Mouse (Mus musculus): ENCODE results near the gene Gm10337. TPM values are rescaled to one million over a fixed set of nuclear protein-coding genes. Genes with fewer than 3 reads are reported as not detected.
A peak's percentile ranks its signal among the peaks of the same experiment; 100 is the strongest.

Gm10337 gene
- polyA plus RNA-seq (2014; fragmentation: Nextera tagmentation; extraction: Ambion mirVana): 2.7 TPM in 1 of 2 replicates, not detected in the other

DNA sequence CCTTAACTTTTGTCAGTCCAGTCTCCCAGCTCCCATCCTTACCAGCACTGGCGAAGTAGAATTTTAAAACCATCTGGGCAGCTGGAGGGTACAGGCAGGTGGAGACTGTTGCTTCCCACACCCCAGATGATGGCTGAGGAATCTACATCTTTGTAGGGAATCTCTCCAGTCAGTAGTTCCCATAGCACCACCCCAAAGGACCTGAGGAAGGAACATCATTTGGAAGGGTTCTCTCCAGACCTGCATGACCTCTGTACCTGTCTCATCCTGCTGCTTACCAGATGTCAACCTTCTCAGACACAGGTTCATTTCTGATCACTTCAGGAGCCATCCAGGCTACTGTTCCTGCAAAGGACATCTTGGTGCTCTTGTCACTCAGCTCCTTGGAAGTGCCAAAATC, at the start of gene Gm10337:
Gm10337 (plus strand) TSS at position 276 of the 400 bp plus-strand sequence.
- H3K27me3 ChIP-seq (ENCODE audit: control insufficient read depth, insufficient read depth, low read length): no peaks in the 10 kb centered on the region
- no peak within 1 kb of the TSS for H3K4me2 ChIP-seq
- no peak for ATAC-seq (replicated peaks; ENCODE audit: insufficient number of reproducible peaks, low FRiP score, low TSS enrichment)
- no peak within 1 kb of the TSS for H3K9ac ChIP-seq (ENCODE audit: low read depth, low read length)
- WGBS (ENCODE audit: insufficient replicate concordance): 96% methylated on average over 1 of the region's 1 CpGs
- H3K4me1 ChIP-seq (ENCODE audit: control insufficient read depth, insufficient read depth, low read length): peaks cover 2% of the 10 kb centered on the region; the same call in 1 of the 2 replicates
- no peaks in the 10 kb centered on the region for H3K9me3 ChIP-seq (replicated peaks; ENCODE audit: control insufficient read depth, low read length)
- H3K4me3 ChIP-seq (ENCODE audit: low read depth, low read length): no peak within 1 kb of the TSS
- peaks cover 49% of the 10 kb centered on the region for H3K36me3 ChIP-seq (ENCODE audit: control insufficient read depth, insufficient read depth, low read length)
- no peak within 1 kb of the TSS for H3K27ac ChIP-seq (ENCODE audit: low read depth, low read length)

DNA sequence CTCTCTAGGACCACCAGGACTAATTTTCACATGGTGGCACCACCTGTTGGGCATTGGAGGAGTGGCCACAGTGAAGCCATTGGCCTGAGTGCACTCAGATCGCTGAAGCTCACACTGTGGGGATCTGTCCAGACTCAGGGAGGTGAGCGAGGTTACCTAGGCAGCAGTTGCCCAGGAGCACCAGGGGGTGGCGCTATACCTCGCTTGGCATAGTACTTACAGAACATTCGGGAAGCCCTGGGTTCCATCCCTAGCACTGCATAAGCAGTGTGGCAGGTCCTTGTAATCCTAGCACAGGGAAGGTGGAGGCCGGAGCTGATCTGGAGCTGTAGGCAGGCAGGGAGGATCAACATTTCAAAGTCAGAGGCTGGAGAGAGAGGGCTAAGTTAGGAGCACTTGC, 47.5 kb upstream of the Gm10337 start:
- H3K9me3 ChIP-seq (replicated peaks; ENCODE audit: control insufficient read depth, low read length): no peaks in the 10 kb centered on the region
- 34% methylated on average over 6 of the region's 6 CpGs for WGBS (ENCODE audit: insufficient replicate concordance)
- no peaks in the 10 kb centered on the region for H3K36me3 ChIP-seq (ENCODE audit: control insufficient read depth, insufficient read depth, low read length)
- no peaks in the 10 kb centered on the region for H3K27me3 ChIP-seq (ENCODE audit: control insufficient read depth, insufficient read depth, low read length)
- no peak overlapping the region for H3K9ac ChIP-seq (ENCODE audit: low read depth, low read length)
- no peak overlapping the region for H3K4me2 ChIP-seq
- no peak overlapping the region for H3K27ac ChIP-seq (ENCODE audit: low read depth, low read length)
- ATAC-seq (replicated peaks; ENCODE audit: insufficient number of reproducible peaks, low FRiP score, low TSS enrichment): no peak
- H3K4me1 ChIP-seq (ENCODE audit: control insufficient read depth, insufficient read depth, low read length): peaks cover 9% of the 10 kb centered on the region; the same call in 1 of the 2 replicates
- H3K4me3 ChIP-seq (ENCODE audit: low read depth, low read length): no peak overlapping the region

DNA sequence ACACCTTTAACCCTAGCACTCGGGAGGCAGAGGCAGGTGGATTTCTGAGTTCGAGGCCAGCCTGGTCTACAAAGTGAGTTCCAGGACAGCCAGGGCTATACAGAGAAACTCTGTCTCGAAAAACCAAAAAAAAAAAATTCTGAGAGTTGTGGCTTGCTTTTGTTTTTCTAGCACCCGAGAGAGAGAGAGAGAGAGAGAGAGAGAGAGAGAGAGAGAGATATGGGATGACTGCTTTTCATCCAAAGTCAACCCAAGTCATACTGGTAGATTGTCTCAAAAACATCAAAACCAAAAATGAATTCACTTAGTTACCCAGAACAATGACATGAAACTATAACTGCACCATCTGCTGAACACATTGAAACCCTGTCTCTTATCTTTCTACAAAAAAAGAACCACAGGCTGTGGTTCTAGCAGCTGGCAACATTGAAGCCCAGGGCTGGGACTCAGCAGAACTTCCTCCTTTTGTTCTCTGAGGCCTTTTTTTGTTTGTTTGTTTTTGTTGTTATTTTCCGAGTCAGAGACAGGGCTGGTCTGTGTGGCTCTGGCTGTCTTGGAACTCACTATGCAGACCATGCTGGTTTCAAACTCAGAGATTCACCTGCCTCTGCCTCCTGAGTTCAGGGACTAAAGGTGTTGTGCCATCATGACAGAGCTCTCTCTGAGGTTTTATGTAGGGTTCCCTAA, 45.3 kb upstream of the Gm10337 start:
- peak overlapping the region; percentile 75 for H3K4me2 ChIP-seq
- peaks cover 11% of the 10 kb centered on the region; the same call in 1 of the 2 replicates for H3K4me1 ChIP-seq (ENCODE audit: control insufficient read depth, insufficient read depth, low read length)
- ATAC-seq (replicated peaks; ENCODE audit: insufficient number of reproducible peaks, low FRiP score, low TSS enrichment): no peak
- H3K9me3 ChIP-seq (replicated peaks; ENCODE audit: control insufficient read depth, low read length): no peaks in the 10 kb centered on the region
- peak overlapping the region; percentile 74 for H3K27ac ChIP-seq (ENCODE audit: low read depth, low read length)
- no peaks in the 10 kb centered on the region for H3K27me3 ChIP-seq (ENCODE audit: control insufficient read depth, insufficient read depth, low read length)
- 61% methylated on average over 5 of the region's 5 CpGs for whole genome bisulfite sequencing (ENCODE audit: insufficient replicate concordance)
- H3K36me3 ChIP-seq (ENCODE audit: control insufficient read depth, insufficient read depth, low read length): 0 out of 2 replicates have a peak, but pooled peaks cover 2% of the 10 kb centered on the region
- H3K4me3 ChIP-seq (ENCODE audit: low read depth, low read length): peak overlapping the region; percentile 56
- no peak overlapping the region for H3K9ac ChIP-seq (ENCODE audit: low read depth, low read length)

GRCm38 (mm10) chr15:102458904-102459317, 44.6 kb upstream of the Gm10337 start, which contains the start of gene Prr13:
Gene Prr13 (plus strand): TSS chr15:102459028.
- H3K9me3 ChIP-seq (replicated peaks; ENCODE audit: control insufficient read depth, low read length): no peaks in the 10 kb centered on the region
- peak within 1 kb of the TSS; percentile 56 for H3K4me3 ChIP-seq (ENCODE audit: low read depth, low read length)
- peak within 1 kb of the TSS; percentile 75 for H3K4me2 ChIP-seq
- peak within 1 kb of the TSS; percentile 75 for H3K27ac ChIP-seq (ENCODE audit: low read depth, low read length)
- WGBS (ENCODE audit: insufficient replicate concordance): under 1% methylated on average over 19 of the region's 19 CpGs
- H3K36me3 ChIP-seq (ENCODE audit: control insufficient read depth, insufficient read depth, low read length): 0 out of 2 replicates have a peak, but pooled peaks cover 2% of the 10 kb centered on the region
- H3K27me3 ChIP-seq (ENCODE audit: control insufficient read depth, insufficient read depth, low read length): no peaks in the 10 kb centered on the region
- ATAC-seq (replicated peaks; ENCODE audit: insufficient number of reproducible peaks, low FRiP score, low TSS enrichment): peak; percentile 75
- H3K4me1 ChIP-seq (ENCODE audit: control insufficient read depth, insufficient read depth, low read length): peaks cover 11% of the 10 kb centered on the region; the same call in 1 of the 2 replicates
- peak within 1 kb of the TSS; percentile 65 for H3K9ac ChIP-seq (ENCODE audit: low read depth, low read length)

GRCm38 (mm10) chr15:102459381-102459780, 44.1 kb upstream of the Gm10337 start:
- Histone ChIP-seq H3K4me3 (ENCODE audit: low read depth, low read length) (peak overlapping the region; percentile 56), H3K9ac (ENCODE audit: low read depth, low read length) (peak overlapping the region; percentile 65), H3K9me3 (replicated peaks; ENCODE audit: control insufficient read depth, low read length) (no peaks in the 10 kb centered on the region), H3K27ac (ENCODE audit: low read depth, low read length) (peak overlapping the region; percentile 75), H3K4me2 (peak overlapping the region; percentile 75), H3K4me1 (ENCODE audit: control insufficient read depth, insufficient read depth, low read length) (peaks cover 11% of the 10 kb centered on the region; the same call in 1 of the 2 replicates), H3K36me3 (ENCODE audit: control insufficient read depth, insufficient read depth, low read length) (0 out of 2 replicates have a peak, but pooled peaks cover 2% of the 10 kb centered on the region), H3K27me3 (ENCODE audit: control insufficient read depth, insufficient read depth, low read length) (no peaks in the 10 kb centered on the region)
- WGBS (ENCODE audit: insufficient replicate concordance): 26% methylated on average over 6 of the region's 6 CpGs
- ATAC-seq (replicated peaks; ENCODE audit: insufficient number of reproducible peaks, low FRiP score, low TSS enrichment): no peak

DNA sequence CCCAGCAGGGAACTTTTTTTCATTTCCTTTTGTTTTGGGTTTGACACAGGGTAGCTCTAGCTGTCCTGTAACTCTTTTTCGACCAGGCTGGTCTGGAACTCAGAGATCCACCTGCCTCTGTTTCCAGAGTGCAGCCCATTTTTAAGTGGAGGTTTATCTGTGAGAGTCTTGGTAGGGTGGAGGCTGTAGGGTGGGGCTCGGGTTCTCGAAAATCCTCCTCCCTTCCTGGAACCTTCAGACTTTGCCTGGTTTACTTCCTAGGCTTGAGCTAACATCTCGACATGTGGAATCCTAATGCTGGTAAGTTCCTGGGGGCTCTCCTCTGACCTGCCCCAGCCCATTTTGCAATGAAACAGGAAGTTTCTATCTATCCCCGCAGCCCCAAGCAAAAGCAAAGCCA, 43.7 kb upstream of the Gm10337 start:
- Histone ChIP-seq H3K4me2 (peak overlapping the region; percentile 75), H3K4me1 (ENCODE audit: control insufficient read depth, insufficient read depth, low read length) (peaks cover 11% of the 10 kb centered on the region; the same call in 1 of the 2 replicates), H3K27ac (ENCODE audit: low read depth, low read length) (peak overlapping the region; percentile 75), H3K9me3 (replicated peaks; ENCODE audit: control insufficient read depth, low read length) (no peaks in the 10 kb centered on the region), H3K27me3 (ENCODE audit: control insufficient read depth, insufficient read depth, low read length) (no peaks in the 10 kb centered on the region), H3K9ac (ENCODE audit: low read depth, low read length) (peak overlapping the region; percentile 58; the same call in 1 of the 2 replicates), H3K36me3 (ENCODE audit: control insufficient read depth, insufficient read depth, low read length) (0 out of 2 replicates have a peak, but pooled peaks cover 2% of the 10 kb centered on the region), H3K4me3 (ENCODE audit: low read depth, low read length) (peak overlapping the region; percentile 56)
- peak; percentile 39 for ATAC-seq (replicated peaks; ENCODE audit: insufficient number of reproducible peaks, low FRiP score, low TSS enrichment)
- 49% methylated on average over 5 of the region's 5 CpGs for WGBS (ENCODE audit: insufficient replicate concordance)

- H3K27ac ChIP-seq (ENCODE audit: low read depth, low read length): peak overlapping the region; percentile 75
- peak overlapping the region; percentile 58; the same call in 1 of the 2 replicates for H3K9ac ChIP-seq (ENCODE audit: low read depth, low read length)
- H3K9me3 ChIP-seq (replicated peaks; ENCODE audit: control insufficient read depth, low read length): no peaks in the 10 kb centered on the region
- H3K4me2 ChIP-seq: peak overlapping the region; percentile 75
- peak overlapping the region; percentile 34 for H3K4me3 ChIP-seq (ENCODE audit: low read depth, low read length)
- H3K36me3 ChIP-seq (ENCODE audit: control insufficient read depth, insufficient read depth, low read length): 0 out of 2 replicates have a peak, but pooled peaks cover 2% of the 10 kb centered on the region
- no peak for ATAC-seq (replicated peaks; ENCODE audit: insufficient number of reproducible peaks, low FRiP score, low TSS enrichment)
- no peaks in the 10 kb centered on the region for H3K27me3 ChIP-seq (ENCODE audit: control insufficient read depth, insufficient read depth, low read length)
- 72% methylated on average over 12 of the region's 12 CpGs for WGBS (ENCODE audit: insufficient replicate concordance)
- peaks cover 11% of the 10 kb centered on the region; the same call in 1 of the 2 replicates for H3K4me1 ChIP-seq (ENCODE audit: control insufficient read depth, insufficient read depth, low read length)
Measured at GRCm38 (mm10) chr15:102460409-102460808, 43.1 kb upstream of the Gm10337 start.

- Histone ChIP-seq H3K27ac (ENCODE audit: low read depth, low read length) (peak overlapping the region; percentile 75), H3K4me2 (peak overlapping the region; percentile 75), H3K36me3 (ENCODE audit: control insufficient read depth, insufficient read depth, low read length) (0 out of 2 replicates have a peak, but pooled peaks cover 2% of the 10 kb centered on the region), H3K9ac (ENCODE audit: low read depth, low read length) (peak overlapping the region; percentile 39; the same call in 1 of the 2 replicates), H3K4me1 (ENCODE audit: control insufficient read depth, insufficient read depth, low read length) (peaks cover 11% of the 10 kb centered on the region; the same call in 1 of the 2 replicates), H3K27me3 (ENCODE audit: control insufficient read depth, insufficient read depth, low read length) (no peaks in the 10 kb centered on the region), H3K9me3 (replicated peaks; ENCODE audit: control insufficient read depth, low read length) (no peaks in the 10 kb centered on the region), H3K4me3 (ENCODE audit: low read depth, low read length) (peak overlapping the region; percentile 34)
- 0 out of 2 replicates have a peak, but pooled peaks have one; percentile 44 for ATAC-seq (replicated peaks; ENCODE audit: insufficient number of reproducible peaks, low FRiP score, low TSS enrichment)
- WGBS (ENCODE audit: insufficient replicate concordance): 56% methylated on average over 4 of the region's 4 CpGs
Measured at GRCm38 (mm10) chr15:102460971-102461370, 42.6 kb upstream of the Gm10337 start.
